Mouse (Mus musculus): ENCODE results near the gene Ak3.
"Not testable (repeated sequence)": the region's sequence is repeated elsewhere in the genome, so short reads cannot be mapped to it uniquely, and the experiment has no call there.

DNA sequence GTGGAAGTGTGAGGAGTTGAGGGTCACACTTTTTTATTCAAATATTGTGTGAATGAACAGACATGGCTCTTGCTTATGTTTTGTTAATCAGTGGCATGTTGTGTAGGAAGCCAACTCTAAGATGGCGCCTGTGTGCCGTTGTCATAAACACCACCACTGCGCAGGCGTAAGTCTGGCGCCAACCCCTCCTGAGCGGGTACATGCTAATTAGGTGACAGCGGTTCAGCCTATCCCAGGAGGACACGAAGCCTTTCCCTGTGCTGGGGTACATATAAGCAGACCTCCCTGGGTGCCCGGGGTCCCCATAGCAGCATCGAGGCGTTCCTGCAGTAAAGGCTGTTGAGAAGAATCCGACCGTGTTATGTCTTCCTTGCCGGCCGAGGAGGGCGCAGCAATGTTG is 47.4 kb downstream of the Ak3 start:
- TF ChIP-seq CTCF, EP300 (IDR thresholded peaks at IDR 0.05): not testable (repeated sequence)

Measured in lung, postnatal 0 days (tissue).